Mouse (Mus musculus): ENCODE results near the gene Ctnnd1. TPM values are rescaled to one million over a fixed set of nuclear protein-coding genes. Genes with fewer than 3 reads are reported as not detected.

The Ctnnd1 gene
- polyA plus RNA-seq, 1 experiment from 2014 or later = 38.2 TPM

DNA sequence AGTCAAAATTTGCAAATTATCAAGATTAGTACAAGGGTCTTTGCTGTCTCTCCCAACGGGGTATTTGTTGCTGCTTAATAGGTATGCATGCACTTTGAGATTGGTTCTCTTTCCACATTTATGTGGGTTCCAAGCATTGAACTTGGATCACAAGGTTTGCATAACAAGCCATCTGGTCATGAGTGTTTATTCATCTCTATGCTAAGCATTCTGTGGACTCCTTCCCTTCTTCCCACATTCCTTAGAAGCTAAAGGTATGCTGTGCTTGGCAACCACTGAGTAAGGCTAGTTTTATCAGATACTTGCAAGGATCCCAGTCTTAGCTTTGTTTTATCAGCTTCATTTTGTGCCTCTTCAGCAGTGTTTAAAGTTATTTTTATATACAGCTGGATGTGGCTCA is 53.4 kb downstream of the Ctnnd1 start:
- Histone ChIP-seq H3K36me3 (ENCODE audit: insufficient read depth, low read length) (peaks cover 12% of the 10 kb centered on the region; the same call in 1 of the 2 replicates), H3K27me3 (replicated peaks; ENCODE audit: insufficient read depth, low read length) (no peaks in the 10 kb centered on the region), H3K4me3 (ENCODE audit: low read depth, low read length) (no peak overlapping the region), H3K9ac (replicated peaks; ENCODE audit: low read depth) (no peak overlapping the region), H3K4me2 (replicated peaks; ENCODE audit: low read depth, low read length) (no peak overlapping the region), H3K27ac (ENCODE audit: low read length) (no peak overlapping the region), H3K9me3 (ENCODE audit: low read length) (no peaks in the 10 kb centered on the region), H3K4me1 (ENCODE audit: insufficient read depth, low read depth, low read length) (0 out of 2 replicates have a peak, but pooled peaks cover 2% of the 10 kb centered on the region)
- peak; percentile 68 for TF ChIP-seq EP300 (IDR thresholded peaks at IDR 0.05)
- TF ChIP-seq CTCF (IDR thresholded peaks at IDR 0.05) = no peak
- ATAC-seq (peak; percentile 32; the same call in 1 of the 2 replicates), DNase-seq (ENCODE audit: low spot score) (peak; percentile 31)
- 66% methylated on average over 1 of the region's 1 CpGs for WGBS

DNA sequence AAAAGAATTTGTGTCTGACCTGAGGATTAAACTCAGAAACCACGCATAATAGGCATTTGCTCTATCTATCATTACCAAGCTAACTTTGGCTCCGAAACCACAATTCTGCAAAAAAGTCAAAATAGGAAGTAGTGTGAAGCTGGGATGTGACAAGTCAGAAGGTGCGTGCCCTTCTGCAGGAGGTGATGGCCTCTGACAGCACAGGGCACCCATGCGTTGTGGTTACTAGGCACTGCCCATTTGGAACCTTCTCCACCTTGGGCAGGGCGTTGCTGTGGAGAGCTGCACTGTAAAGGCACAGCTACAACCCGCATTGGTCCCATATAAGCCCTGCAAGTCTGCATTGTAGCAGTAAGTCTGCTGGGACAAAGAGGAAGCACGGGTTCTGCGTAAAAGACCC is 57.8 kb downstream of the Ctnnd1 start:
- H3K4me1 ChIP-seq (ENCODE audit: insufficient read depth, low read depth, low read length) = no peaks in the 10 kb centered on the region
- WGBS = 88% methylated on average over 8 of the region's 8 CpGs
- no peak overlapping the region for H3K9ac ChIP-seq (replicated peaks; ENCODE audit: low read depth)
- TF ChIP-seq EP300 (IDR thresholded peaks at IDR 0.05) (no peak), CTCF (IDR thresholded peaks at IDR 0.05) (no peak)
- no peak overlapping the region for H3K27ac ChIP-seq (ENCODE audit: low read length)
- no peak for DNase-seq (ENCODE audit: low spot score)
- ATAC-seq = no peak
- no peak overlapping the region for H3K4me2 ChIP-seq (replicated peaks; ENCODE audit: low read depth, low read length)
- no peak overlapping the region for H3K4me3 ChIP-seq (ENCODE audit: low read depth, low read length)
- H3K9me3 ChIP-seq (ENCODE audit: low read length) = no peaks in the 10 kb centered on the region
- no peaks in the 10 kb centered on the region for H3K27me3 ChIP-seq (replicated peaks; ENCODE audit: insufficient read depth, low read length)
- H3K36me3 ChIP-seq (ENCODE audit: insufficient read depth, low read length) = no peaks in the 10 kb centered on the region

GRCm38 (mm10) chr2:84585700-84586099 is 64.9 kb downstream of the Ctnnd1 start:
- TF ChIP-seq CTCF (IDR thresholded peaks at IDR 0.05) = no peak
- TF ChIP-seq EP300 (IDR thresholded peaks at IDR 0.05) = no peak
- Histone ChIP-seq H3K9me3 (ENCODE audit: low read length) (no peaks in the 10 kb centered on the region), H3K36me3 (ENCODE audit: insufficient read depth, low read length) (no peaks in the 10 kb centered on the region), H3K4me1 (ENCODE audit: insufficient read depth, low read depth, low read length) (no peaks in the 10 kb centered on the region), H3K4me3 (ENCODE audit: low read depth, low read length) (no peak overlapping the region), H3K27ac (ENCODE audit: low read length) (no peak overlapping the region), H3K4me2 (replicated peaks; ENCODE audit: low read depth, low read length) (no peak overlapping the region), H3K27me3 (replicated peaks; ENCODE audit: insufficient read depth, low read length) (no peaks in the 10 kb centered on the region), H3K9ac (replicated peaks; ENCODE audit: low read depth) (no peak overlapping the region)
- no peak for ATAC-seq
- WGBS = 87% methylated on average over 8 of the region's 8 CpGs
- DNase-seq (ENCODE audit: low spot score) = no peak

GRCm38 (mm10) chr2:84582286-84582685 is 68.3 kb downstream of the Ctnnd1 start:
- H3K9me3 ChIP-seq (ENCODE audit: low read length) = no peaks in the 10 kb centered on the region
- ATAC-seq (no peak), DNase-seq (ENCODE audit: low spot score) (no peak)
- H3K36me3 ChIP-seq (ENCODE audit: insufficient read depth, low read length) = no peaks in the 10 kb centered on the region
- 61% methylated on average over 5 of the region's 5 CpGs for WGBS
- TF ChIP-seq CTCF (IDR thresholded peaks at IDR 0.05) (no peak), EP300 (IDR thresholded peaks at IDR 0.05) (no peak)
- no peak overlapping the region for H3K27ac ChIP-seq (ENCODE audit: low read length)
- no peak overlapping the region for H3K4me3 ChIP-seq (ENCODE audit: low read depth, low read length)
- H3K27me3 ChIP-seq (replicated peaks; ENCODE audit: insufficient read depth, low read length) = no peaks in the 10 kb centered on the region
- no peaks in the 10 kb centered on the region for H3K4me1 ChIP-seq (ENCODE audit: insufficient read depth, low read depth, low read length)
- H3K9ac ChIP-seq (replicated peaks; ENCODE audit: low read depth) = no peak overlapping the region
- H3K4me2 ChIP-seq (replicated peaks; ENCODE audit: low read depth, low read length) = no peak overlapping the region

DNA sequence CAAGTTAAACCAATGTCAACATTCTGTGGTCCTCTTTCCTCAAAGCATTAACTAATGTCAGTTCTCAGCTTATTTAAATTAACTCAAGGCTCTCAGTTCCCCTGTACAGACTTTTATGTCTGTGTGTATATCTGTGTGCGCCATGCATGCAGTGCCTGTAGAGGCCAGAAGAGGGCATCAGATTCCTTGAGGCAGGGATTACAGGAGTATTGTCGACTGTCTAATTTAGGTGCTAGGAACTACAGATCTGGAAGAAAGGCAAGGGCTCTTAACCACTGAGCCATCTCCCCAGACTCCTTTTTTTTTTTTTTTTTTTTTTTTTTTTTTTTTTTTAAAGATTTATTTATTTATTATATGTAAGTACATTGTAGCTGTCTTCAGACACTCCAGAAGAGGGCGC is 69.4 kb downstream of the Ctnnd1 start:
- no peak overlapping the region for H3K27ac ChIP-seq (ENCODE audit: low read length)
- no peak overlapping the region for H3K9ac ChIP-seq (replicated peaks; ENCODE audit: low read depth)
- TF ChIP-seq EP300 (IDR thresholded peaks at IDR 0.05) (no peak), CTCF (IDR thresholded peaks at IDR 0.05) (peak; percentile 49)
- no peak overlapping the region for H3K4me2 ChIP-seq (replicated peaks; ENCODE audit: low read depth, low read length)
- WGBS = 89% methylated on average over 2 of the region's 3 CpGs
- no peak overlapping the region for H3K4me3 ChIP-seq (ENCODE audit: low read depth, low read length)
- ATAC-seq = no peak
- no peaks in the 10 kb centered on the region for H3K4me1 ChIP-seq (ENCODE audit: insufficient read depth, low read depth, low read length)
- no peaks in the 10 kb centered on the region for H3K36me3 ChIP-seq (ENCODE audit: insufficient read depth, low read length)
- H3K9me3 ChIP-seq (ENCODE audit: low read length) = no peaks in the 10 kb centered on the region
- no peak for DNase-seq (ENCODE audit: low spot score)
- H3K27me3 ChIP-seq (replicated peaks; ENCODE audit: insufficient read depth, low read length) = no peaks in the 10 kb centered on the region

DNA sequence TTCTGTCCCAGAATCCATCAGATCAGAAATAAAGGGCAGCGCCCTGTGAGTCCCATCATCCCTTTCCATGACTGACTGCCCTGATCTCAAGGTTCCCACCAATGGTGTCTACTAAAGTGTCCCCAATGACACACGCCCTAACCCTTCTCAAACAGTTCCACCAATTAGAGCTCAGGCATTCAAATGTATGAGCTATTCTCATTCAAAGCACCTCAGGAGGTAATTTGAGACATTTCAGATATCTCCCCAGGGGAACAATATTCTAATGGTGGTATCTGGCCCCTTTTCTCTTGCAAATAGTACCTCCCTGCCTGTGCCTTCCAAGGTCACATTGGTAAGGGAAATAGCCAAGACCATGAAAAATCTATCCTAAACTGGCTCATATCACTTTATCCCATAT is 71.3 kb downstream of the Ctnnd1 start:
- Histone ChIP-seq H3K27ac (ENCODE audit: low read length) (no peak overlapping the region), H3K27me3 (replicated peaks; ENCODE audit: insufficient read depth, low read length) (no peaks in the 10 kb centered on the region), H3K4me1 (ENCODE audit: insufficient read depth, low read depth, low read length) (no peaks in the 10 kb centered on the region), H3K9ac (replicated peaks; ENCODE audit: low read depth) (no peak overlapping the region), H3K36me3 (ENCODE audit: insufficient read depth, low read length) (no peaks in the 10 kb centered on the region), H3K4me2 (replicated peaks; ENCODE audit: low read depth, low read length) (no peak overlapping the region), H3K9me3 (ENCODE audit: low read length) (no peaks in the 10 kb centered on the region), H3K4me3 (ENCODE audit: low read depth, low read length) (no peak overlapping the region)
- no peak for TF ChIP-seq CTCF (IDR thresholded peaks at IDR 0.05)
- no peak for TF ChIP-seq EP300 (IDR thresholded peaks at IDR 0.05)
- DNase-seq (ENCODE audit: low spot score) (no peak), ATAC-seq (no peak)
- WGBS = 93% methylated on average over 2 of the region's 2 CpGs

DNA sequence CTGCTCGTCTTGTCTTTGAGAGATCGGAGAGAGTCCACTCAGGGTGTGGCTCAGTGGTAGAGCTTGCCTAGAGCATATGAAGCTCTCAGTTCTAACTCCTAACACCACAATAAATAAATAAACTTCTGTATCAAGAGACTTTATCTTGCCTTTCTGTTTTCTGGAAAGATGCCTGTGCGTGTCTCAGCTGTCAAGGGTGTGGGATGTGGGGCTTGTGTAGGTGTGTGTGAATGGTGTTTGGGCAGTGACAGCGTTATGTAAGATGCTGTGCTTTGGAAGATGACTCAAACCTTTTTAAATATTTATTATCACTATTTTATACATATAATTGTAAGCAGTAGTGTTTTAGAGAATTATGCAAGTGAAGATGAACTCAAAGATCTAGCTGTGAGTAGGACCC is 76.4 kb downstream of the Ctnnd1 start:
- WGBS = 85% methylated on average over 4 of the region's 4 CpGs
- no peak overlapping the region for H3K9ac ChIP-seq (replicated peaks; ENCODE audit: low read depth)
- no peaks in the 10 kb centered on the region for H3K9me3 ChIP-seq (ENCODE audit: low read length)
- no peak overlapping the region for H3K4me3 ChIP-seq (ENCODE audit: low read depth, low read length)
- no peaks in the 10 kb centered on the region for H3K4me1 ChIP-seq (ENCODE audit: insufficient read depth, low read depth, low read length)
- ATAC-seq (no peak), DNase-seq (ENCODE audit: low spot score) (no peak)
- H3K4me2 ChIP-seq (replicated peaks; ENCODE audit: low read depth, low read length) = no peak overlapping the region
- TF ChIP-seq EP300 (IDR thresholded peaks at IDR 0.05) (no peak), CTCF (IDR thresholded peaks at IDR 0.05) (no peak)
- no peaks in the 10 kb centered on the region for H3K27me3 ChIP-seq (replicated peaks; ENCODE audit: insufficient read depth, low read length)
- no peak overlapping the region for H3K27ac ChIP-seq (ENCODE audit: low read length)
- no peaks in the 10 kb centered on the region for H3K36me3 ChIP-seq (ENCODE audit: insufficient read depth, low read length)

Measured in lung, postnatal 0 days (tissue).